Mouse (Mus musculus) hindbrain, embryonic 13.5 days (tissue): Measurements from ENCODE around the gene Hoxa2. TPM values are rescaled to one million over a fixed set of nuclear protein-coding genes. Genes with fewer than 3 reads are reported as not detected.

Experiments used
- ATAC-seq: fragments of 200-750 bp; cut with Nextera tagmentation; 2 replicates; pipeline ENCODE4 v1.8.0; 2017; ENCODE audit warnings: moderate TSS enrichment; ENCODE audit not compliant: low FRiP score
- H3K27ac ChIP-seq: fragments of 300-500 bp; sonication (generic); 2 replicates; pipeline ENCODE4 v1.5.1; 2015; ENCODE audit warnings: inconsistent platforms, mild to moderate bottlenecking, moderate library complexity
- H3K27me3 ChIP-seq: fragments of 300-500 bp; sonication (generic); 2 replicates; pipeline ENCODE4 v1.6.1; 2015; ENCODE audit warnings: mild to moderate bottlenecking, inconsistent platforms
- H3K36me3 ChIP-seq: fragments of 300-500 bp; sonication (generic); 2 replicates; pipeline ENCODE4 v1.6.1; 2015; ENCODE audit warnings: mild to moderate bottlenecking, inconsistent platforms
- H3K4me1 ChIP-seq: fragments of 300-500 bp; sonication (generic); replicated peaks from 2 replicates; pipeline ENCODE4 v1.6.1; 2015; ENCODE audit warnings: inconsistent platforms
- H3K4me2 ChIP-seq: fragments of 300-500 bp; sonication (generic); 2 replicates; pipeline ENCODE4 v1.6.1; 2015; ENCODE audit warnings: inconsistent platforms, mild to moderate bottlenecking, moderate library complexity
- H3K4me3 ChIP-seq: fragments of 300-500 bp; sonication (generic); 2 replicates; pipeline ENCODE4 v1.5.1; 2015; ENCODE audit warnings: mild to moderate bottlenecking, inconsistent platforms
- H3K9ac ChIP-seq: fragments of 300-500 bp; sonication (generic); 2 replicates; pipeline ENCODE4 v1.6.1; 2015; ENCODE audit warnings: mild to moderate bottlenecking, inconsistent platforms
- H3K9me3 ChIP-seq: fragments of 300-500 bp; sonication (generic); 2 replicates; pipeline ENCODE4 v1.6.1; 2016; ENCODE audit warnings: inconsistent platforms
- WGBS: fragments of 180-500 bp; shearing (Covaris S2); methylation state at CpG from one replicate; pipeline ENCODE4 v1.1.7; 2015; 5-methylcytosine and 5-hydroxymethylcytosine counted together
- polyA plus RNA-seq: library from polyadenylated mRNA; unstranded; fragments of >200 nt; fragmentation: Nextera tagmentation; extraction: Ambion mirVana; gene quantifications from 2 replicates; pipeline ENCODE4 v1.2.1, GENCODE M21; 2015

Gene Hoxa2
- polyA plus RNA-seq, 1 experiment from 2014 or later: 40.2 TPM

GRCm38 (mm10) chr6:52158276-52159051 is 6.2 kb downstream of the Hoxa2 start, which contains the start of gene Hoxa1:
TSS of gene Hoxa1 (minus strand) at chr6:52158317.
- Histone ChIP-seq H3K4me2 (peak within 1 kb of the TSS; percentile 88), H3K27me3 (peaks cover 58% of the 10 kb centered on the region), H3K4me3 (peak within 1 kb of the TSS; percentile 70), H3K4me1 (peaks cover 35% of the 10 kb centered on the region), H3K9ac (peak within 1 kb of the TSS; percentile 91), H3K27ac (peak within 1 kb of the TSS; percentile 96), H3K36me3 (no peaks in the 10 kb centered on the region), H3K9me3 (no peaks in the 10 kb centered on the region)
- peak; percentile 88 for ATAC-seq
- WGBS: under 1% methylated on average over 55 of the region's 55 CpGs

- peak overlapping the region; percentile 88 for H3K4me2 ChIP-seq
- ATAC-seq: peak; percentile 6
- H3K36me3 ChIP-seq: no peaks in the 10 kb centered on the region
- peaks cover 36% of the 10 kb centered on the region for H3K4me1 ChIP-seq
- no peak overlapping the region; the same call in 1 of the 2 replicates for H3K27ac ChIP-seq
- H3K9me3 ChIP-seq: no peaks in the 10 kb centered on the region
- H3K4me3 ChIP-seq: peak overlapping the region; percentile 70
- WGBS: under 1% methylated on average over 32 of the region's 32 CpGs
- H3K9ac ChIP-seq: peak overlapping the region; percentile 91
- H3K27me3 ChIP-seq: peaks cover 62% of the 10 kb centered on the region
Observed at GRCm38 (mm10) chr6:52157466-52158275, 7.0 kb downstream of the Hoxa2 start.

- Histone ChIP-seq H3K9ac (peak overlapping the region; percentile 43; the same call in 1 of the 2 replicates), H3K4me2 (peak overlapping the region; percentile 88), H3K27me3 (peaks cover 71% of the 10 kb centered on the region), H3K36me3 (no peaks in the 10 kb centered on the region), H3K9me3 (no peaks in the 10 kb centered on the region), H3K4me1 (peaks cover 42% of the 10 kb centered on the region), H3K4me3 (peak overlapping the region; percentile 70), H3K27ac (no peak overlapping the region)
- no peak for ATAC-seq
- 3% methylated on average over 20 of the region's 20 CpGs for WGBS
Observed at GRCm38 (mm10) chr6:52156551-52157200, 8.0 kb downstream of the Hoxa2 start.

- Histone ChIP-seq H3K4me3 (no peak overlapping the region), H3K4me2 (no peak overlapping the region), H3K9ac (no peak overlapping the region), H3K9me3 (no peaks in the 10 kb centered on the region), H3K36me3 (no peaks in the 10 kb centered on the region), H3K4me1 (peaks cover 39% of the 10 kb centered on the region), H3K27me3 (peaks cover 79% of the 10 kb centered on the region), H3K27ac (no peak overlapping the region)
- WGBS: 47% methylated on average over 3 of the region's 3 CpGs
- ATAC-seq: no peak
Observed at GRCm38 (mm10) chr6:52155471-52155870, 9.2 kb downstream of the Hoxa2 start.

GRCm38 (mm10) chr6:52154044-52154443 is 10.6 kb downstream of the Hoxa2 start:
- Histone ChIP-seq H3K27ac (no peak overlapping the region), H3K4me1 (peaks cover 25% of the 10 kb centered on the region), H3K9ac (no peak overlapping the region), H3K9me3 (no peaks in the 10 kb centered on the region), H3K36me3 (no peaks in the 10 kb centered on the region), H3K27me3 (peaks cover 81% of the 10 kb centered on the region), H3K4me3 (no peak overlapping the region), H3K4me2 (no peak overlapping the region)
- 9% methylated on average over 5 of the region's 5 CpGs for WGBS
- no peak for ATAC-seq

- Histone ChIP-seq H3K4me2 (no peak overlapping the region), H3K4me1 (peaks cover 23% of the 10 kb centered on the region), H3K9me3 (no peaks in the 10 kb centered on the region), H3K27me3 (peaks cover 85% of the 10 kb centered on the region), H3K4me3 (no peak overlapping the region), H3K9ac (no peak overlapping the region), H3K27ac (no peak overlapping the region), H3K36me3 (no peaks in the 10 kb centered on the region)
- ATAC-seq: no peak
- WGBS: 2% methylated on average over 6 of the region's 6 CpGs
Observed at GRCm38 (mm10) chr6:52153270-52153669, 11.4 kb downstream of the Hoxa2 start.

GRCm38 (mm10) chr6:52152226-52153193 is 12.1 kb downstream of the Hoxa2 start:
- Histone ChIP-seq H3K36me3 (no peaks in the 10 kb centered on the region), H3K9ac (no peak overlapping the region), H3K9me3 (no peaks in the 10 kb centered on the region), H3K27ac (no peak overlapping the region), H3K27me3 (peaks cover 87% of the 10 kb centered on the region), H3K4me1 (peaks cover 17% of the 10 kb centered on the region), H3K4me3 (no peak overlapping the region), H3K4me2 (no peak overlapping the region)
- WGBS: 7% methylated on average over 16 of the region's 16 CpGs
- ATAC-seq: no peak

GRCm38 (mm10) chr6:52151571-52151970 is 13.1 kb downstream of the Hoxa2 start:
- H3K27me3 ChIP-seq: peaks cover 87% of the 10 kb centered on the region
- no peaks in the 10 kb centered on the region for H3K9me3 ChIP-seq
- no peak overlapping the region for H3K4me2 ChIP-seq
- WGBS: 21% methylated on average over 4 of the region's 4 CpGs
- H3K36me3 ChIP-seq: no peaks in the 10 kb centered on the region
- H3K4me3 ChIP-seq: no peak overlapping the region
- no peak for ATAC-seq
- H3K9ac ChIP-seq: no peak overlapping the region
- no peak overlapping the region for H3K27ac ChIP-seq
- peaks cover 10% of the 10 kb centered on the region; the same call in 1 of the 2 replicates for H3K4me1 ChIP-seq

GRCm38 (mm10) chr6:52150401-52150966 is 14.1 kb downstream of the Hoxa2 start:
- peaks cover 8% of the 10 kb centered on the region; the same call in 1 of the 2 replicates for H3K4me1 ChIP-seq
- H3K4me3 ChIP-seq: no peak overlapping the region
- peaks cover 80% of the 10 kb centered on the region for H3K27me3 ChIP-seq
- 5% methylated on average over 16 of the region's 16 CpGs for WGBS
- ATAC-seq: no peak
- H3K4me2 ChIP-seq: no peak overlapping the region
- H3K9me3 ChIP-seq: no peaks in the 10 kb centered on the region
- H3K9ac ChIP-seq: no peak overlapping the region
- no peaks in the 10 kb centered on the region for H3K36me3 ChIP-seq
- no peak overlapping the region for H3K27ac ChIP-seq

- ATAC-seq: no peak
- Histone ChIP-seq H3K27me3 (no peaks in the 10 kb centered on the region), H3K36me3 (no peaks in the 10 kb centered on the region), H3K9me3 (no peaks in the 10 kb centered on the region), H3K9ac (no peak overlapping the region), H3K4me2 (no peak overlapping the region), H3K4me1 (peaks cover 14% of the 10 kb centered on the region), H3K27ac (peak overlapping the region; percentile 35; the same call in 1 of the 2 replicates), H3K4me3 (no peak overlapping the region)
- 67% methylated on average over 5 of the region's 5 CpGs for WGBS
Observed at GRCm38 (mm10) chr6:52139115-52139514, 25.5 kb downstream of the Hoxa2 start.

- Histone ChIP-seq H3K27me3 (no peaks in the 10 kb centered on the region), H3K36me3 (no peaks in the 10 kb centered on the region), H3K9me3 (no peaks in the 10 kb centered on the region), H3K27ac (0 out of 2 replicates have a peak overlapping the region, but pooled peaks have one; percentile 35), H3K4me3 (no peak overlapping the region), H3K9ac (no peak overlapping the region), H3K4me1 (peaks cover 14% of the 10 kb centered on the region), H3K4me2 (no peak overlapping the region)
- ATAC-seq: no peak; the same call in 1 of the 2 replicates
- WGBS: 54% methylated on average over 10 of the region's 10 CpGs
Observed at GRCm38 (mm10) chr6:52138576-52138975, 26.1 kb downstream of the Hoxa2 start.
